Mouse (Mus musculus) lung, adult 2 months (tissue): Measurements from ENCODE around the gene Dbi.

Experiments
- CTCF ChIP-seq: fragments of 200-500 bp; IDR thresholded peaks from 2 replicates; pipeline ENCODE4 v1.5.1; 2011; ENCODE audit warnings: mild to moderate bottlenecking, low read length, control low read depth; ENCODE audit not compliant: insufficient read depth
- POLR2A ChIP-seq: fragments of 200-500 bp; IDR thresholded peaks from 2 replicates; pipeline ENCODE4 v1.6.1; 2011; ENCODE audit warnings: low read depth, mild to moderate bottlenecking, control low read depth, low read length, borderline replicate concordance; ENCODE audit errors: extremely low read depth

- TF ChIP-seq CTCF (no peak), POLR2A (no peak)
Measured at GRCm38 (mm10) chr1:120170307-120170706, 49.4 kb upstream of the Dbi start.
